Mouse (Mus musculus): ENCODE measurements around the gene Sdk2.
A peak's percentile ranks its signal among the peaks of the same experiment; 100 is the strongest.

Sdk2 gene

GRCm38 (mm10) chr11:113733631-113734364 lies 333.0 kb downstream of the Sdk2 start:
- peak; percentile 64 for DNase-seq

- no peak for DNase-seq
Observed at GRCm38 (mm10) chr11:113731945-113732612, 334.8 kb downstream of the Sdk2 start.

GRCm38 (mm10) chr11:113730879-113731278 lies 336.0 kb downstream of the Sdk2 start:
- no peak for DNase-seq

- no peak for DNase-seq
Observed at GRCm38 (mm10) chr11:113729917-113730316, 336.9 kb downstream of the Sdk2 start.

GRCm38 (mm10) chr11:113729239-113729638 lies 337.6 kb downstream of the Sdk2 start:
- no peak for DNase-seq

GRCm38 (mm10) chr11:113727992-113728391 lies 338.9 kb downstream of the Sdk2 start:
- no peak for DNase-seq

- DNase-seq, result no peak
Observed at GRCm38 (mm10) chr11:113726994-113727888, 339.6 kb downstream of the Sdk2 start.

Measured in retina, postnatal 1 day (tissue).